Mouse (Mus musculus): Measurements from ENCODE around the gene Olfr76. TPM values are rescaled to one million over a fixed set of nuclear protein-coding genes. Genes with fewer than 3 reads are reported as not detected.

The Olfr76 gene
- polyA plus RNA-seq, 1 experiment from 2014 or later = not detected

Other genes starting within 250 kb of the Olfr76 start
- gene Olfr1419, start 248.1 kb downstream of the Olfr76 start, polyA plus RNA-seq (2015; fragmentation: Nextera tagmentation; extraction: Ambion mirVana) = not detected in 2 replicates
- gene Olfr1420, start 236.6 kb downstream of the Olfr76 start, polyA plus RNA-seq (2015; fragmentation: Nextera tagmentation; extraction: Ambion mirVana) = not detected in 2 replicates
- gene Patl1, start 210.8 kb downstream of the Olfr76 start, polyA plus RNA-seq (2015; fragmentation: Nextera tagmentation; extraction: Ambion mirVana) = 15.8 and 18.3 TPM in 2 replicates
- 4.5 and 4.7 TPM in 2 replicates for gene Osbp, start 157.3 kb downstream of the Olfr76 start, polyA plus RNA-seq (2015; fragmentation: Nextera tagmentation; extraction: Ambion mirVana)
- gene Olfr1423, start 81.9 kb downstream of the Olfr76 start, polyA plus RNA-seq (2015; fragmentation: Nextera tagmentation; extraction: Ambion mirVana) = not detected in 2 replicates
- gene Olfr1424, start 60.5 kb downstream of the Olfr76 start, polyA plus RNA-seq (2015; fragmentation: Nextera tagmentation; extraction: Ambion mirVana) = not detected in 2 replicates
- gene Olfr1425, start 45.5 kb downstream of the Olfr76 start, polyA plus RNA-seq (2015; fragmentation: Nextera tagmentation; extraction: Ambion mirVana) = not detected in 2 replicates
- gene Olfr1426, start 31.2 kb downstream of the Olfr76 start, polyA plus RNA-seq (2015; fragmentation: Nextera tagmentation; extraction: Ambion mirVana) = not detected in 2 replicates
- gene Olfr1427, start 19.9 kb downstream of the Olfr76 start, polyA plus RNA-seq (2015; fragmentation: Nextera tagmentation; extraction: Ambion mirVana) = not detected in 2 replicates
- gene Olfr1428, start 7.3 kb downstream of the Olfr76 start, polyA plus RNA-seq (2015; fragmentation: Nextera tagmentation; extraction: Ambion mirVana) = not detected in 2 replicates
- gene Olfr1555-ps1, start 46.9 kb upstream of the Olfr76 start, polyA plus RNA-seq (2015; fragmentation: Nextera tagmentation; extraction: Ambion mirVana) = not detected in 2 replicates
- gene Olfr1431, start 77.4 kb upstream of the Olfr76 start, polyA plus RNA-seq (2015; fragmentation: Nextera tagmentation; extraction: Ambion mirVana) = not detected in 2 replicates
- not detected in 2 replicates for gene Olfr1432, start 109.4 kb upstream of the Olfr76 start, polyA plus RNA-seq (2015; fragmentation: Nextera tagmentation; extraction: Ambion mirVana)
- not detected in 2 replicates for gene Olfr262, start 118.5 kb upstream of the Olfr76 start, polyA plus RNA-seq (2015; fragmentation: Nextera tagmentation; extraction: Ambion mirVana)
- gene Olfr235, start 137.8 kb upstream of the Olfr76 start, polyA plus RNA-seq (2015; fragmentation: Nextera tagmentation; extraction: Ambion mirVana) = not detected in 2 replicates
- not detected in 2 replicates for gene Olfr1434, start 156.7 kb upstream of the Olfr76 start, polyA plus RNA-seq (2015; fragmentation: Nextera tagmentation; extraction: Ambion mirVana)
- gene Olfr1436, start 175.9 kb upstream of the Olfr76 start, polyA plus RNA-seq (2015; fragmentation: Nextera tagmentation; extraction: Ambion mirVana) = not detected in 2 replicates
- not detected in 2 replicates for gene Olfr1437, start 201.9 kb upstream of the Olfr76 start, polyA plus RNA-seq (2015; fragmentation: Nextera tagmentation; extraction: Ambion mirVana)
- gene Olfr1438-ps1, start 212.7 kb upstream of the Olfr76 start, polyA plus RNA-seq (2015; fragmentation: Nextera tagmentation; extraction: Ambion mirVana) = not detected in 2 replicates

Measured in neural tube, embryonic 13.5 days (tissue).